Mouse (Mus musculus): ENCODE measurements around the gene Cd164l2.

DNA sequence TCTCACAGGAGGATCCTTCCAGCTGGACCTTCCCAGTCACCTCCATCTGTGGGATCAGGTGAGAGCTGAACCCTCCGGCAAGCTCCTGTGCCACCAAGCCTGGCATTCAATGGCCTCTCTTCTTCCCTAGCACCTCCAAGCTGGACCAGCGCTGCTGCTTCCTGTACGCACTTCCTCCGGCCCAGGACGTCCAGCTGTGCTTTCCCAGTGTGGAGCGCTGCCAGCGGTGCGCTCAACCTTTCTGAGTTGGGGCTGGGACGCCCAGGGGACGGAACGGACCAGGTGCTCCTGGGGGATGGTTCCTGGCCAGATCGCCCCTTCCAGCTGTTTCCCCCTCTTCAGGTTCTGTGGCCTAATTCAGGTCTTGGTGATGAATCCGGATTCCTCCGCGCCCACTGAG, 35.1 kb downstream of the Cd164l2 start:
- TF ChIP-seq CTCF (IDR thresholded peaks at IDR 0.05; ENCODE audit: low read depth, low read length) (no peak), GATA1 (IDR thresholded peaks at IDR 0.05; ENCODE audit: borderline replicate concordance, low read length) (no peak), TAL1 (conservative IDR thresholded peaks at IDR 0.05; ENCODE audit: low read depth, low read length) (no peak), POLR2AphosphoS5 (IDR thresholded peaks at IDR 0.05; ENCODE audit: insufficient replicate concordance, low read depth, low read length) (no peak)
